Mouse (Mus musculus): ENCODE results near the gene B3galt4. TPM values are rescaled to one million over a fixed set of nuclear protein-coding genes. Genes with fewer than 3 reads are reported as not detected.
A peak's percentile ranks its signal among the peaks of the same experiment; 100 is the strongest.
"Not testable (repeated sequence)": the region's sequence is repeated elsewhere in the genome, so short reads cannot be mapped to it uniquely, and the experiment has no call there.

B3galt4 gene
- polyA plus RNA-seq, 1 experiment from 2014 or later: 2.9 TPM

DNA sequence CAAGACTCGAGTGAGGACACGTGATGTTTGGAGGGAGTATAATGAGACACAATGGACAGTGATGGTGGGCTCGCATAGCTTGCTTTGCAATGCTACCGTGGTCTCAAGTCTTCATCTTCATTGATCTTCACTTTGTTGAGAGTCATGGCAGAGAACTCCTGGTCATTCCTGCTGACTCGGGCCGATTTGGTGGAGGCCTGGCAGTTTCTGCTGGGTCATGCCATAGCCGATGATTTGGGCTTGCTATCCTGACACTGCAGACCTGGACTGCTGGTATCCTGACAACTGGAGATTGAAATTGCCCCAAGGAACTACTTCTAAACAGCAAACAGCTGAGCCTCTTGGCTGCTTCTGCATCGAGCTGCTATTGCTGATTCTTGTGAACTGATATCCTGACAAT lies 43.7 kb upstream of the B3galt4 start:
- Histone ChIP-seq H3K9me3 (replicated peaks; ENCODE audit: control insufficient read depth, low read length) (no peaks in the 10 kb centered on the region), H3K9ac (replicated peaks; ENCODE audit: low read length) (no peak overlapping the region), H3K4me1 (ENCODE audit: control insufficient read depth, insufficient read depth, low read length) (peaks cover 4% of the 10 kb centered on the region; the same call in 1 of the 2 replicates), H3K4me3 (ENCODE audit: low read depth, low read length) (no peak overlapping the region), H3K4me2 (ENCODE audit: low read depth, low read length) (no peak overlapping the region), H3K36me3 (replicated peaks; ENCODE audit: control insufficient read depth, insufficient read depth, low read depth, low read length) (no peaks in the 10 kb centered on the region), H3K27me3 (ENCODE audit: control insufficient read depth, insufficient read depth, low read length) (peaks cover 14% of the 10 kb centered on the region), H3K27ac (replicated peaks; ENCODE audit: low read depth, low read length) (no peak overlapping the region)
- 92% methylated on average over 8 of the region's 8 CpGs for WGBS
- DNase-seq (ENCODE audit: low spot score) (no peak), ATAC-seq (replicated peaks; ENCODE audit: insufficient number of reproducible peaks, low FRiP score, low TSS enrichment, low read depth) (no peak)

DNA sequence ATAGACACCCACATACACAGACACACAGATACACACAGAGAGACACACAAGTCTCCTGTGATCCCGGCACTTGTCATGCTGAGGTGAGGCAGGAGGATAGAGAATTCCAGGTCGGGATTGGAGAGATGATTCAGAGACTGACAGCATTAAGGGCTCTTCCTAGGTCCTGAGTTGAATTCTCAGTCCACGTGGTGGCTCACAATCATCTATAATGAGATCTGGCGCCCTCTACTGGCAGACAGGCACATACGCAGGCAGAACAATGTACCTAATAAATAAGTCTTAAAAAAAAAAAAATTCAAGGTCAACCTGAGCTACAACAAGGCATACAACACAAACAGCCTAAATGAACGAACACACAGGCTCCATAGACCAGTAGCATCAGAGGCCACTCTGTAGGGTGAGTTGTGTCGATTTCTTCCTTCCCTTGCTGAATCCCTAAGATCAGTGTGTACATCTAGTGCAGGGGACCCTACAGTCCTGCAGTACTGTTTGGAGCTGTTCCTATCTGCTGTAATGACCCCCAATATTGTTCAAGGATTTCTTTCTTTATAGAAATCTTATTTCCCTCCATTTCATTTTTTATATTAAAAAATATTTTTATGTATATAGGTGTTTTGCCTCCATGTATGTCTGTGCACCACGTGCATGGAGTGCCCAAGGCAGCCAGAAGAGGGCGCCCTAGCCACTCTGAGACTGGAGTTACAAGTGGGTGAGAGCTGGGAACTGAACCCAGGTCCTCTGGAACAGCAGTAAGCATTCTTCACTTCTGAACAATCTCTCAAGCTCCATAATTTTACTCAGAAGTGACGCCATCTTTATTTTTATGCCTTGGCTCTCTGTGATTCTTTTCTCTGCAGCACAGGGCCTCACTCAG lies 40.7 kb upstream of the B3galt4 start:
- Histone ChIP-seq H3K4me2 (ENCODE audit: low read depth, low read length) (no peak overlapping the region), H3K9me3 (replicated peaks; ENCODE audit: control insufficient read depth, low read length) (no peaks in the 10 kb centered on the region), H3K9ac (replicated peaks; ENCODE audit: low read length) (no peak overlapping the region), H3K27ac (replicated peaks; ENCODE audit: low read depth, low read length) (no peak overlapping the region), H3K4me3 (ENCODE audit: low read depth, low read length) (no peak overlapping the region), H3K4me1 (ENCODE audit: control insufficient read depth, insufficient read depth, low read length) (no peaks in the 10 kb centered on the region), H3K27me3 (ENCODE audit: control insufficient read depth, insufficient read depth, low read length) (no peaks in the 10 kb centered on the region), H3K36me3 (replicated peaks; ENCODE audit: control insufficient read depth, insufficient read depth, low read depth, low read length) (no peaks in the 10 kb centered on the region)
- DNase-seq (ENCODE audit: low spot score): peak; percentile 85
- 30% methylated on average over 10 of the region's 10 CpGs for WGBS
- no peak for ATAC-seq (replicated peaks; ENCODE audit: insufficient number of reproducible peaks, low FRiP score, low TSS enrichment, low read depth)

DNA sequence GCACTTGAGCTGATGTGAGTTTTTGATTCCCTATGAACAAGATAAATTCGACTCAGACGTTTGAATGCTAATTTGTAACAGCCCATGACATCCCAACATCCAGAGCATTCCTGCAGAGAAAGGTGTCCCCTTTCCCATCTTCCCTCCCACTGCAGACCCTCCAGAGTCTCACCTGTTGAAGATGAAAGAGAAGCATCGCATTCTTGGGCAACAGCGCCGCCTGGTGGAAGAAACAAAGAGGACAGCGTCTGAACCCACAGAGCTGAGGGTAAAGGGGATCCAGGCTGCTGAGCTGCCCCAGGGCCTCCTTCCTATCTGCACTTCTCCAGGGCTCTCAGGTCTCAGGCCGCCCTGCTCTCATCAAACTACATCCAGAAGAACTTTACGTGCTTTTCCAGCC lies 30.8 kb upstream of the B3galt4 start:
- not testable (repeated sequence) for H3K27ac ChIP-seq (replicated peaks; ENCODE audit: low read depth, low read length); H3K4me2 ChIP-seq (ENCODE audit: low read depth, low read length); ATAC-seq (replicated peaks; ENCODE audit: insufficient number of reproducible peaks, low FRiP score, low TSS enrichment, low read depth); H3K4me3 ChIP-seq (ENCODE audit: low read depth, low read length); H3K36me3 ChIP-seq (replicated peaks; ENCODE audit: control insufficient read depth, insufficient read depth, low read depth, low read length); H3K4me1 ChIP-seq (ENCODE audit: control insufficient read depth, insufficient read depth, low read length); H3K9me3 ChIP-seq (replicated peaks; ENCODE audit: control insufficient read depth, low read length); H3K9ac ChIP-seq (replicated peaks; ENCODE audit: low read length)
- 15% methylated on average over 8 of the region's 8 CpGs for WGBS
- peak; percentile 60 for DNase-seq (ENCODE audit: low spot score)
- peaks cover 24% of the 10 kb centered on the region for H3K27me3 ChIP-seq (ENCODE audit: control insufficient read depth, insufficient read depth, low read length)

DNA sequence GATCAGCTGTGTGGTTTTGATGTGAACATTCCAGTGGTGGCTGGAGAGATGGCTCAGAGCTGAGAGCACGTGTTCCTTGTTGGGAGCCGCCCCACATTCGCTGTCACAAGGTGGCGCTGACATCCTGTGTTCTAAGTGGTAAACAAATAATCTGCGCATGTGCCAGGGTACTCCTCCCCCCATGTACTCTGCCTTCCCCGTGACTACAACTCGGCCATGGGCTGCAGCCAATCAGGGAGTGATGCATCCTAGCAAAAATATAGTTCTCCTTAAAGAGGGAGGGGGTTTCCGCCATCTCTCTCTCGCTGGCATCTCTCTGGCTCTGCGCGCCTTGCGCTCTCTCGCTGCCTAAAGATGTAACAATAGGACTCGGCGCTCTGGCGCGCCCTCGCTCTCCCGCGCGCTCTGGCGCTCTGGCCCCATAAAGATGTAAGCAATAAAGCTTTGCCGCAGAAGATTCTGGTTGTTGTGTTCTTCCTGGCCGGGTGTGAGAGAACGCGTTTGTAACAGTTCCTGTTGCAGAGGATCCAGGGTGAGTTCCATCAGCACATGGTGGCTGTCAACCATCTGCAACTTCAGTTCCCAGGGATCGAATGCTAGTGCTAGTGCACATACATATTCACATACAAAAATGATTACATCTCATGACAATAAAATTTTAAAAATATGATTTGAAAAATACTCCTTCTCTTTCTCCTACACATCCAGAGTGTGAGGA lies 30.1 kb upstream of the B3galt4 start:
- ATAC-seq (replicated peaks; ENCODE audit: insufficient number of reproducible peaks, low FRiP score, low TSS enrichment, low read depth) (peak; percentile 89), DNase-seq (ENCODE audit: low spot score) (peak; percentile 95)
- not testable (repeated sequence) for H3K4me1 ChIP-seq (ENCODE audit: control insufficient read depth, insufficient read depth, low read length); H3K9me3 ChIP-seq (replicated peaks; ENCODE audit: control insufficient read depth, low read length); H3K36me3 ChIP-seq (replicated peaks; ENCODE audit: control insufficient read depth, insufficient read depth, low read depth, low read length); H3K27ac ChIP-seq (replicated peaks; ENCODE audit: low read depth, low read length)
- H3K27me3 ChIP-seq (ENCODE audit: control insufficient read depth, insufficient read depth, low read length): peaks cover 27% of the 10 kb centered on the region
- WGBS: under 1% methylated on average over 27 of the region's 27 CpGs
- peak overlapping the region; percentile 53 for H3K4me2 ChIP-seq (ENCODE audit: low read depth, low read length)
- H3K9ac ChIP-seq (replicated peaks; ENCODE audit: low read length): peak overlapping the region; percentile 60
- H3K4me3 ChIP-seq (ENCODE audit: low read depth, low read length): peak overlapping the region; percentile 49

DNA sequence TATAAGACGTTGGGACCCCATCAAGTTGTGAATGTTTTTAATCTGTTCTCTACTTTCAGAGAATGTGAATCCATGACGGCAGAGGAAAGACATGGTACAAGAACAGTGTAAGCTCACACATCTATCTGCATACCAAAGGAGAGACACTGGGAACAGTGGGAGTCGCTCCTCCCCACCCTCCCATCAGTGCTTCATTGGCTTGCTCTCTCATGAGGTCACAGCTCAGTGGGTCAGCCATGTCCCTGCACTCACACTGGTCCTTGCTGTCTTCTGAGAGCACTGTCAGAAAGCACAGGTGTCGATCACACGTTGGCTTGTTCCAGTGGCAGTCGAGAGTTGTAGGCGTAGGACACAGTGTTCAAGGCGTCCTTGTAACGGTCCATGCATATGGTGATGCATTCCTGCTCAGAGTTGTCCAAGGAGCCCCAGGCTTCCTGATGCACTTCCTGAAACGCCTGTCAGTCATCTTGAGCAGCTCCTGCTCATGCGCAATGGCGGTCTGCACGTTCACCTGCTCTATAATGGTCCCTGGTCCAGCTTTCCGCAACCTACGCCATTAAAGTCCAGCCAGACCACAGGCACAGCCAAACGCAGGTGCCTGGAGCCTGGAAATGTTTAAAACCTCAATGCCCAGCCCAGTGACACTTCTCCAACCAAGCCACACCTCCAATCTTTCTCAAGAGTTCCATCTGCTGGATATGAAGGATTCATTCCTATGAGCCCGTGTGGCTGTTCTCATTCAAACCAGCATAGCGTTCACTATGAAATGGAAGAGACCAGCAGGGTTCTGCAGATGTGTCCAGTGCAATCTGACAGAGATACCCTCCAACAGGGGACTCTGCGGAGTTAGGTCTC lies 29.1 kb upstream of the B3galt4 start:
- ATAC-seq (replicated peaks; ENCODE audit: insufficient number of reproducible peaks, low FRiP score, low TSS enrichment, low read depth) (no peak), DNase-seq (ENCODE audit: low spot score) (no peak)
- H3K9me3 ChIP-seq (replicated peaks; ENCODE audit: control insufficient read depth, low read length): no peaks in the 10 kb centered on the region
- no peak overlapping the region for H3K4me3 ChIP-seq (ENCODE audit: low read depth, low read length)
- WGBS: 77% methylated on average over 19 of the region's 19 CpGs
- H3K4me2 ChIP-seq (ENCODE audit: low read depth, low read length): no peak overlapping the region
- no peaks in the 10 kb centered on the region; the same call in 1 of the 2 replicates for H3K4me1 ChIP-seq (ENCODE audit: control insufficient read depth, insufficient read depth, low read length)
- H3K36me3 ChIP-seq (replicated peaks; ENCODE audit: control insufficient read depth, insufficient read depth, low read depth, low read length): no peaks in the 10 kb centered on the region
- peaks cover 28% of the 10 kb centered on the region for H3K27me3 ChIP-seq (ENCODE audit: control insufficient read depth, insufficient read depth, low read length)
- no peak overlapping the region for H3K27ac ChIP-seq (replicated peaks; ENCODE audit: low read depth, low read length)
- H3K9ac ChIP-seq (replicated peaks; ENCODE audit: low read length): no peak overlapping the region

DNA sequence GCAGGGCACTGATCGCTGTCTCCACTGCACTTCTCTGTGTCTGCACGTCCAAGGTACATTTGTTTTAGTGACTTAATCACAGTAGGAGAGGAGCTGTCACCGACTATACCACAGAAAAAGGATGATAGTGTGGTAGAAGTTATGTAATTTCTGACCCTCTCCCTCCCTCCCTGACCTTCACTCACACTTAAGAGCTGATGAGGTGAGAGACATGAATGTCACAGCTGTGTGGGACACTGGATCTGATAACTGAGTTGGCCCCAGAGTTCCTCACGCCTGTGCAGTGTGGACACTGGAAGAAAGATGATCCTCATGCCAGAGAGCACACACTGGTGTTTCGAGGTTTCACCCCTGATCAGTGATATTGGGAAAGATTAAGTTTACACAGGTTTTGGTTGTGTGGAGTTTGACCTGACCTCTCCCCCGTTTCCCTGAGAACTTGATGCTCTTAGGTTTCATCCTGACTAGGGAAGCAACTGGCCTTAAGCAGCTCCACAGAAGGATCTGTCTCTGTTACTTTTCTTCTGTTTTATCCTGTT lies 28.3 kb upstream of the B3galt4 start:
- WGBS: 77% methylated on average over 6 of the region's 6 CpGs
- H3K27me3 ChIP-seq (ENCODE audit: control insufficient read depth, insufficient read depth, low read length): peaks cover 28% of the 10 kb centered on the region
- no peak overlapping the region for H3K9ac ChIP-seq (replicated peaks; ENCODE audit: low read length)

DNA sequence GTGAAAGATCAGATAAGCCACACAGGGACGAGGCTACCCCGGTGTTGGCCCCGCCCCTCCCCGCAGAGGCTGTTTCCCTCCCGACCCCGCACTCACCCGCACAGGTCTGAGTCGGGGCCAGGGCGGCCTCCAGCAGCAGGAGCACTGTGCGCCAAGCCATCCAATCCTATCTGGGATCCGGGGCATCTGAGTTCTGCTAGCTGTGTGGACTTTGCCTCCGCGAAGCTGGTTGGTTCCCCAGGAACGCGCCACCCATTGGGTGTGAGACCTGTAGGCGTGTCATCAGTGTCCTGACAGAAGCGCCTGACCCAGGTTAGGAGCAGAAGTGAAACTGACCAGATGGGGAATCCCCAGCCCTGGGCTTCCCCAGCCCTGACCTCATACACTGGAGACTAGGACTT lies 27.3 kb upstream of the B3galt4 start:
- Histone ChIP-seq H3K27me3 (ENCODE audit: control insufficient read depth, insufficient read depth, low read length) (peaks cover 28% of the 10 kb centered on the region), H3K9ac (replicated peaks; ENCODE audit: low read length) (no peak overlapping the region; the same call in 1 of the 2 replicates), H3K4me1 (ENCODE audit: control insufficient read depth, insufficient read depth, low read length) (no peaks in the 10 kb centered on the region; the same call in 1 of the 2 replicates), H3K4me3 (ENCODE audit: low read depth, low read length) (peak overlapping the region; percentile 21), H3K4me2 (ENCODE audit: low read depth, low read length) (peak overlapping the region; percentile 50), H3K27ac (replicated peaks; ENCODE audit: low read depth, low read length) (no peak overlapping the region), H3K36me3 (replicated peaks; ENCODE audit: control insufficient read depth, insufficient read depth, low read depth, low read length) (no peaks in the 10 kb centered on the region), H3K9me3 (replicated peaks; ENCODE audit: control insufficient read depth, low read length) (no peaks in the 10 kb centered on the region)
- DNase-seq (ENCODE audit: low spot score) (peak; percentile 40), ATAC-seq (replicated peaks; ENCODE audit: insufficient number of reproducible peaks, low FRiP score, low TSS enrichment, low read depth) (peak; percentile 26; the same call in 1 of the 2 replicates)
- WGBS: 1% methylated on average over 17 of the region's 17 CpGs

More for the DNA sequence above, 28.3 kb upstream of the B3galt4 start:
- Histone ChIP-seq H3K9me3 (replicated peaks; ENCODE audit: control insufficient read depth, low read length) (no peaks in the 10 kb centered on the region), H3K4me2 (ENCODE audit: low read depth, low read length) (no peak overlapping the region), H3K27ac (replicated peaks; ENCODE audit: low read depth, low read length) (no peak overlapping the region), H3K4me3 (ENCODE audit: low read depth, low read length) (no peak overlapping the region), H3K36me3 (replicated peaks; ENCODE audit: control insufficient read depth, insufficient read depth, low read depth, low read length) (no peaks in the 10 kb centered on the region), H3K4me1 (ENCODE audit: control insufficient read depth, insufficient read depth, low read length) (no peaks in the 10 kb centered on the region; the same call in 1 of the 2 replicates)
- DNase-seq (ENCODE audit: low spot score) (no peak), ATAC-seq (replicated peaks; ENCODE audit: insufficient number of reproducible peaks, low FRiP score, low TSS enrichment, low read depth) (no peak)

Measured in embryonic facial prominence, embryonic 11.5 days (tissue).